Mouse (Mus musculus) hindbrain, embryonic 16.5 days (tissue): ENCODE results near the gene Rab3d. TPM values are rescaled to one million over a fixed set of nuclear protein-coding genes. Genes with fewer than 3 reads are reported as not detected.

Source experiments
- ATAC-seq: fragments of 200-750 bp; cut with Nextera tagmentation; 2 replicates; pipeline ENCODE4 v1.8.0; 2017; ENCODE audit warnings: moderate TSS enrichment, moderate library complexity
- H3K27ac ChIP-seq: fragments of 300-500 bp; sonication (generic); 2 replicates; pipeline ENCODE4 v1.5.1; 2014; ENCODE audit warnings: low read depth, mild to moderate bottlenecking, control low read depth, low read length, moderate library complexity
- H3K27me3 ChIP-seq: fragments of 300-500 bp; sonication (generic); replicated peaks from 2 replicates; pipeline ENCODE4 v1.6.1; 2014; ENCODE audit warnings: low read length; ENCODE audit not compliant: control insufficient read depth, insufficient read depth
- H3K36me3 ChIP-seq: fragments of 300-500 bp; sonication (generic); 2 replicates; pipeline ENCODE4 v1.6.1; 2014; ENCODE audit warnings: mild to moderate bottlenecking, low read length, moderate library complexity, mixed read lengths; ENCODE audit not compliant: control insufficient read depth, insufficient read depth
- H3K4me1 ChIP-seq: fragments of 300-500 bp; sonication (generic); 2 replicates; pipeline ENCODE4 v1.6.1; 2014; ENCODE audit warnings: low read depth, low read length; ENCODE audit not compliant: control insufficient read depth, insufficient read depth
- H3K4me2 ChIP-seq: fragments of 300-500 bp; sonication (generic); 2 replicates; pipeline ENCODE4 v1.6.1; 2014; ENCODE audit warnings: mild to moderate bottlenecking, low read length, control low read depth, moderate library complexity
- H3K4me3 ChIP-seq: fragments of 300-500 bp; sonication (generic); 2 replicates; pipeline ENCODE4 v1.5.1; 2014; ENCODE audit warnings: mild to moderate bottlenecking, low read length, control low read depth, moderate library complexity
- H3K9ac ChIP-seq: fragments of 300-500 bp; sonication (generic); 2 replicates; pipeline ENCODE4 v1.6.1; 2014; ENCODE audit warnings: low read depth, mild to moderate bottlenecking, control low read depth, low read length, moderate library complexity
- H3K9me3 ChIP-seq: fragments of 300-500 bp; sonication (generic); 2 replicates; pipeline ENCODE4 v1.6.1; 2014; ENCODE audit warnings: mild to moderate bottlenecking, low read length, moderate library complexity; ENCODE audit not compliant: control insufficient read depth
- WGBS: fragments of 180-500 bp; shearing (Covaris S2); extraction: QIAGEN DNeasy Blood & Tissue Kit; methylation state at CpG from one replicate; pipeline ENCODE4 v1.1.7; 2014; 5-methylcytosine and 5-hydroxymethylcytosine counted together
- polyA plus RNA-seq: library from polyadenylated mRNA; unstranded; fragments of >200 nt; fragmentation: Nextera tagmentation; extraction: Ambion mirVana; gene quantifications from 2 replicates; pipeline ENCODE4 v1.2.1, GENCODE M21; 2015

The Rab3d gene
- 23.6 and 24.3 TPM in 2 replicates for polyA plus RNA-seq

DNA sequence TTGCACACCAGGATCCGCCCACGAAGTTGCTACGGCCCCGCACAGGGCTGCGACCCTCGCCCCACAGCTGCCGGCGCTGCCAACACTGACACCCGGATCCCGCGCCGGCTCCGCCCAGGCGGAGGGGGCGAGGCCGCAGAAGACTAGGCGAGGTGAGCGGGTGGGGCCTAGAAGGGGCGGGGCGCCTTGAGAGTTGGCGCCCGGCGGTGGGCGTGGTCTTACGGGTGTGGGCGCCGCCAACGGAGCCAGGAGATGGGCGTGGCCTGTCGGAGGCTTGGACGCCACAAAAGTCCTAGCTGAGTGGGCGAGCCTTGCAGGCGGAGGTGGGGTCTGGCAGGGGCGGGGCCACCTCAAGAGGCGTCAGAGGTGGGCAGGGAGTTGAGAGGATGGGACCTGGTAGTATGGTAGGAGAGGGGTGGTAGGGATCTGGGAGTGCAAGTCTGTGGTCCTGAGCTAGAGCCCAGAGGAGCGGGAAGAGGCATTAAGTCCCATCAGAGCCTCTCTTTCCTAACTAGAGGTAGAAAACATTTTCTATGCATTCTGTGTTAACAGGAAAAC is at the start of gene Rab3d:
Gene Rab3d, minus strand, starts transcription at position 158 of the 558 bp plus-strand sequence.
- H3K27ac ChIP-seq = peak within 1 kb of the TSS; percentile 82
- under 1% methylated on average over 36 of the region's 36 CpGs for WGBS
- H3K4me2 ChIP-seq = peak within 1 kb of the TSS; percentile 84
- H3K36me3 ChIP-seq = peaks cover 8% of the 10 kb centered on the region
- ATAC-seq = peak; percentile 94
- H3K27me3 ChIP-seq = no peaks in the 10 kb centered on the region
- H3K4me3 ChIP-seq = peak within 1 kb of the TSS; percentile 76
- H3K9me3 ChIP-seq = no peaks in the 10 kb centered on the region
- peaks cover 9% of the 10 kb centered on the region for H3K4me1 ChIP-seq
- peak within 1 kb of the TSS; percentile 84 for H3K9ac ChIP-seq

DNA sequence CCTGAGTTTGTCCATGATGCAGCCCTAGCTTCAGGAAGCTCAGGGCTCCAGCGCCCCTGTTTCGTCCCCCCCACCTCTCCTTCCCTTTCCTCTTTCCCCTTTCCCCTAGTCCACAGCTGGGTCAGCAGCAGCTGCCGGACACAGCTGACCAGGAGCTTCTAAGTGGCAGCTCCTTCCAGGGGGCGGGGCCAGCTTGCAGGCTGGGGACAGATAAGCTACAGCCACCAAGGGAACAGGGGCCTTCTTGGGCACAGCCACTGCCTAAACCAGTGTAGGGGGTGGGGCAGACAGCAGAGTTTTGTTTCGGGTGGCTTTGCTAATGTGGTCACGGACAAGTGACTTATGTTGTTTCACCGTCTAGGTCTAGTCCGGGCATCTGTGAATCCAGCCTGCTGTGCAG is 45.4 kb upstream of the Rab3d start, which contains the start of gene Epor:
Gene Epor, minus strand, starts transcription at position 90 of the 400 bp plus-strand sequence.
- H3K9ac ChIP-seq = peak within 1 kb of the TSS; percentile 41
- H3K27me3 ChIP-seq = peaks cover 35% of the 10 kb centered on the region
- peaks cover 15% of the 10 kb centered on the region for H3K4me1 ChIP-seq
- H3K4me2 ChIP-seq = peak within 1 kb of the TSS; percentile 59
- H3K4me3 ChIP-seq = peak within 1 kb of the TSS; percentile 41
- peak; percentile 35; the same call in 1 of the 2 replicates for ATAC-seq
- no peaks in the 10 kb centered on the region for H3K36me3 ChIP-seq
- 14% methylated on average over 8 of the region's 8 CpGs for WGBS
- H3K27ac ChIP-seq = no peak within 1 kb of the TSS
- no peaks in the 10 kb centered on the region for H3K9me3 ChIP-seq

- ATAC-seq = peak; percentile 28; the same call in 1 of the 2 replicates
- H3K27ac ChIP-seq = no peak overlapping the region
- peak overlapping the region; percentile 41 for H3K4me3 ChIP-seq
- peaks cover 35% of the 10 kb centered on the region for H3K27me3 ChIP-seq
- H3K4me2 ChIP-seq = peak overlapping the region; percentile 59
- no peaks in the 10 kb centered on the region for H3K9me3 ChIP-seq
- no peaks in the 10 kb centered on the region for H3K36me3 ChIP-seq
- H3K4me1 ChIP-seq = peaks cover 15% of the 10 kb centered on the region
- WGBS = 4% methylated on average over 31 of the region's 34 CpGs
- H3K9ac ChIP-seq = peak overlapping the region; percentile 41
These were observed 44.5 kb upstream of the Rab3d start for GRCm38 (mm10) chr9:21962416-21963059.

DNA sequence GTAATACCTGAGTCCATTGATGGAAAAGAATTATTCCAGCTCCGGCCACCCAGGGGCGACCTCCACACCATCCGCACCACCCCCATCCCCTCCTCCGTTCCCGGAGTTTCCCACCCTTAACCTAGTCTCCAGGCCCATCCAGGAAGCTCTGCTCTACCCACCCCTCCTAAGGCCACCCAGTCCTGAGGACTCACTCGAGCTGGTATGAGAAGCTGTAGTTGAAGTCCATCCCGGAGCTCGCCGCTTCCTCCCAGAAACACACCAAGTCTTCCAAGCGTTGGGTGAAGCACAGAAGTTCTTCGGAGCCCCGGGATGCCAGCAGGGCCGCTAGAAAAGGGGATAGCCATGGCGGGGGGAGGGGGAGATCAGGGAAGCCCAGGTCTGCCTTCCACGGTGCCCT is 44.0 kb upstream of the Rab3d start:
- peak overlapping the region; percentile 59 for H3K4me2 ChIP-seq
- no peak overlapping the region for H3K27ac ChIP-seq
- ATAC-seq = no peak
- peak overlapping the region; percentile 41 for H3K9ac ChIP-seq
- no peaks in the 10 kb centered on the region for H3K36me3 ChIP-seq
- peaks cover 15% of the 10 kb centered on the region for H3K4me1 ChIP-seq
- WGBS = 0% methylated on average over 15 of the region's 15 CpGs
- H3K27me3 ChIP-seq = peaks cover 35% of the 10 kb centered on the region
- H3K4me3 ChIP-seq = peak overlapping the region; percentile 41
- no peaks in the 10 kb centered on the region for H3K9me3 ChIP-seq

GRCm38 (mm10) chr9:21961366-21961980 is 43.5 kb upstream of the Rab3d start:
- Histone ChIP-seq H3K4me1 (peaks cover 17% of the 10 kb centered on the region), H3K27ac (no peak overlapping the region), H3K27me3 (peaks cover 35% of the 10 kb centered on the region), H3K4me2 (peak overlapping the region; percentile 59), H3K9ac (peak overlapping the region; percentile 41; the same call in 1 of the 2 replicates), H3K36me3 (no peaks in the 10 kb centered on the region), H3K4me3 (peak overlapping the region; percentile 41), H3K9me3 (no peaks in the 10 kb centered on the region)
- WGBS = 2% methylated on average over 35 of the region's 35 CpGs
- no peak for ATAC-seq

DNA sequence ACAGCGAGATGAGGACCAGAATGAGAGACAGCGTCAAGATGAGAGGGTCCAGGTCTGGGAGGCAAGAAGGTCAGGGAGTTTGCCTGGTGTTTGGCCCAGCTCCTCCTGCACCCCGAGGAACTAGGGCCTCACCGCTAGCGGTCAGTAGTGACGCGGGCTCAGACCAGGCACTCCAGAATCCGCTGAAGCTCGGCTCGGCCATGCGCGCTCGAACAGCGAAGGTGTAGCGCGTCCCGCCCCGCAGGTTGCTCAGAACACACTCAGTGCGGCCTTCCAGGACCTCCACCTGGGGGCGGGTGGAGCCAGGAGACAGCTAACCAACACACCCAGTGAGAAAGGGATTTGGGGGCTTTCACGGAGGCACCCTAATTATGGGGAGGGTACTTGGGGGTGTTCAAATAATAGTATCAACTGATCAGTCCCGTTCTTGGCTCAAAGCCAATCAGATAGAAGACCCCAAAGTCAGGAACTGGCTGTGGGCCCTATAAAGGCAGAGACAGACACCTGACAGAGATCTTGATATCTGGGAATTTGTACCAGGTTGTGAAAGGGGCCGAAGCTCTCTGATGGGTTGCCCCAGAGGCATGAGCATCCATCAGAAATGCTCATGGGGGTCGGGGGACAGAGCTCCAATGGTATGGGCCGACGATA is 42.7 kb upstream of the Rab3d start:
- peaks cover 20% of the 10 kb centered on the region for H3K4me1 ChIP-seq
- no peak overlapping the region for H3K4me3 ChIP-seq
- H3K4me2 ChIP-seq = no peak overlapping the region
- H3K9me3 ChIP-seq = no peaks in the 10 kb centered on the region
- no peak overlapping the region for H3K9ac ChIP-seq
- 11% methylated on average over 26 of the region's 26 CpGs for WGBS
- ATAC-seq = no peak
- no peaks in the 10 kb centered on the region for H3K36me3 ChIP-seq
- H3K27ac ChIP-seq = no peak overlapping the region
- peaks cover 35% of the 10 kb centered on the region for H3K27me3 ChIP-seq

- Histone ChIP-seq H3K4me2 (no peak overlapping the region), H3K9ac (no peak overlapping the region), H3K27me3 (peaks cover 35% of the 10 kb centered on the region), H3K36me3 (no peaks in the 10 kb centered on the region), H3K9me3 (no peaks in the 10 kb centered on the region), H3K27ac (no peak overlapping the region), H3K4me1 (peaks cover 20% of the 10 kb centered on the region), H3K4me3 (no peak overlapping the region)
- ATAC-seq = no peak
- WGBS = 59% methylated on average over 9 of the region's 9 CpGs
These were observed 42.1 kb upstream of the Rab3d start for GRCm38 (mm10) chr9:21960135-21960534.

DNA sequence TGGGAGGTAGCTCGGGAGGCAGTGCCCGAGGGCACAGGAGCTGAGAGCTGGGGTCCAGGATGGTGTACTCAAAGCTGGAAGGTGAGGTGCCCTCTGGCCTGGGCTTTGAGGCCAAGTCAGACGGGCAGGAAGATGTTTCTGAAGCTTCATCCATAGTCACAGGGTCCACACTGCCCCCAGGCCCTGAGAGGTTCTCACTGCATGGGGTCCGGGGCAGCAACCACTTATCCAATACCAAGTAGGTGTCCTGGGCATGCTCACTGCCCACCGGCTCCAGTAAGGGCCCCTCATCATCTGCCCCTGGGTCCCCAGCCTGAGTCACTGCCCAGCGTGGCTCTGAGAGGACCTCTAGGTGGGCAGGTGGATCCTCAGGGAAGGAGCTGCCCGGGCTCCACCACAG is 41.3 kb upstream of the Rab3d start:
- no peak overlapping the region for H3K9ac ChIP-seq
- no peaks in the 10 kb centered on the region for H3K9me3 ChIP-seq
- H3K36me3 ChIP-seq = no peaks in the 10 kb centered on the region
- WGBS = 86% methylated on average over 7 of the region's 7 CpGs
- peaks cover 35% of the 10 kb centered on the region for H3K27me3 ChIP-seq
- H3K4me2 ChIP-seq = no peak overlapping the region
- peaks cover 20% of the 10 kb centered on the region for H3K4me1 ChIP-seq
- ATAC-seq = no peak
- no peak overlapping the region for H3K4me3 ChIP-seq
- H3K27ac ChIP-seq = no peak overlapping the region

GRCm38 (mm10) chr9:21958372-21958771 is 40.4 kb upstream of the Rab3d start:
- Histone ChIP-seq H3K27ac (no peak overlapping the region), H3K4me3 (no peak overlapping the region), H3K9ac (no peak overlapping the region), H3K27me3 (peaks cover 32% of the 10 kb centered on the region), H3K9me3 (no peaks in the 10 kb centered on the region), H3K4me2 (no peak overlapping the region), H3K36me3 (no peaks in the 10 kb centered on the region), H3K4me1 (peaks cover 21% of the 10 kb centered on the region)
- ATAC-seq = no peak
- 93% methylated on average over 5 of the region's 5 CpGs for WGBS
